Mouse (Mus musculus) midbrain, embryonic 14.5 days (tissue): Measurements from ENCODE around the gene Gm20696. TPM values are rescaled to one million over a fixed set of nuclear protein-coding genes. Genes with fewer than 3 reads are reported as not detected.
A peak's percentile ranks its signal among the peaks of the same experiment; 100 is the strongest.

Experiments
- ATAC-seq: fragments of 200-750 bp; cut with Nextera tagmentation; 2 replicates; pipeline ENCODE4 v1.8.0; 2017; ENCODE audit warnings: moderate number of reproducible peaks, moderate library complexity; ENCODE audit not compliant: low FRiP score, low TSS enrichment
- DNase-seq: peaks from one replicate; pipeline ENCODE4 v3.0.0-alpha.2; 2015
- H3K27ac ChIP-seq: fragments of 300-500 bp; sonication (generic); replicated peaks from 2 replicates; pipeline ENCODE4 v1.5.1; 2014; ENCODE audit warnings: mild to moderate bottlenecking, low read depth, low read length, moderate library complexity
- H3K27me3 ChIP-seq: fragments of 300-500 bp; sonication (generic); 2 replicates; pipeline ENCODE4 v1.6.1; 2014; ENCODE audit warnings: low read length, control low read depth, mixed read lengths; ENCODE audit not compliant: control insufficient read depth, insufficient read depth
- H3K36me3 ChIP-seq: fragments of 300-500 bp; sonication (generic); 2 replicates; pipeline ENCODE4 v1.6.1; 2014; ENCODE audit warnings: low read length, control low read depth; ENCODE audit not compliant: control insufficient read depth, insufficient read depth
- H3K4me1 ChIP-seq: fragments of 300-500 bp; sonication (generic); 2 replicates; pipeline ENCODE4 v1.6.1; 2014; ENCODE audit warnings: mild to moderate bottlenecking, antibody characterized with exemption, low read length, control low read depth; ENCODE audit not compliant: control insufficient read depth, insufficient read depth
- H3K4me2 ChIP-seq: fragments of 300-500 bp; sonication (generic); 2 replicates; pipeline ENCODE4 v1.6.1; 2014; ENCODE audit warnings: mild to moderate bottlenecking, low read length, moderate library complexity
- H3K4me3 ChIP-seq: fragments of 300-500 bp; sonication (generic); replicated peaks from 2 replicates; pipeline ENCODE4 v1.5.1; 2014; ENCODE audit warnings: low read depth, low read length
- H3K9ac ChIP-seq: fragments of 300-500 bp; sonication (generic); replicated peaks from 2 replicates; pipeline ENCODE4 v1.6.1; 2014; ENCODE audit warnings: mild to moderate bottlenecking, low read length, moderate library complexity
- H3K9me3 ChIP-seq: fragments of 300-500 bp; sonication (generic); 2 replicates; pipeline ENCODE4 v1.6.1; 2016; ENCODE audit warnings: low read length, control low read depth, mixed read lengths; ENCODE audit not compliant: control insufficient read depth
- WGBS: fragments of 180-500 bp; shearing (Covaris S2); extraction: QIAGEN DNeasy Blood & Tissue Kit; methylation state at CpG from one replicate; pipeline ENCODE4 v1.1.7; 2014; 5-methylcytosine and 5-hydroxymethylcytosine counted together
- polyA plus RNA-seq: library from polyadenylated mRNA; unstranded; fragments of >200 nt; fragmentation: Nextera tagmentation; extraction: Ambion mirVana; gene quantifications from 2 replicates; pipeline ENCODE4 v1.2.1, GENCODE M21; 2014

The Gm20696 gene
- polyA plus RNA-seq, 1 experiment from 2014 or later: 4.0 TPM

- no peaks in the 10 kb centered on the region for H3K9me3 ChIP-seq
- no peak overlapping the region for H3K4me3 ChIP-seq
- H3K9ac ChIP-seq: no peak overlapping the region
- no peak for DNase-seq
- no peaks in the 10 kb centered on the region for H3K4me1 ChIP-seq
- no peaks in the 10 kb centered on the region for H3K27me3 ChIP-seq
- H3K4me2 ChIP-seq: no peak overlapping the region
- WGBS: 93% methylated on average over 5 of the region's 5 CpGs
- H3K27ac ChIP-seq: no peak overlapping the region
- H3K36me3 ChIP-seq: no peaks in the 10 kb centered on the region
- ATAC-seq: no peak
These were observed 369.1 kb downstream of the Gm20696 start for GRCm38 (mm10) chr6:99297535-99297934.

- DNase-seq: no peak
- Histone ChIP-seq H3K9me3 (no peaks in the 10 kb centered on the region), H3K27me3 (no peaks in the 10 kb centered on the region), H3K36me3 (no peaks in the 10 kb centered on the region), H3K9ac (no peak overlapping the region), H3K4me1 (no peaks in the 10 kb centered on the region), H3K27ac (no peak overlapping the region), H3K4me2 (no peak overlapping the region), H3K4me3 (no peak overlapping the region)
- 87% methylated on average over 8 of the region's 8 CpGs for WGBS
- ATAC-seq: no peak
These were observed 371.1 kb downstream of the Gm20696 start for GRCm38 (mm10) chr6:99295495-99295894.

- H3K27me3 ChIP-seq: no peaks in the 10 kb centered on the region
- ATAC-seq (no peak), DNase-seq (no peak)
- no peak overlapping the region for H3K27ac ChIP-seq
- no peak overlapping the region for H3K4me2 ChIP-seq
- no peak overlapping the region for H3K9ac ChIP-seq
- no peaks in the 10 kb centered on the region for H3K36me3 ChIP-seq
- H3K4me3 ChIP-seq: no peak overlapping the region
- no peaks in the 10 kb centered on the region for H3K9me3 ChIP-seq
- H3K4me1 ChIP-seq: no peaks in the 10 kb centered on the region; the same call in 1 of the 2 replicates
- WGBS: 74% methylated on average over 4 of the region's 4 CpGs
These were observed 377.4 kb downstream of the Gm20696 start for GRCm38 (mm10) chr6:99289220-99289619.

GRCm38 (mm10) chr6:99285026-99285425 is 381.6 kb downstream of the Gm20696 start:
- H3K9ac ChIP-seq: no peak overlapping the region
- ATAC-seq: no peak
- H3K4me2 ChIP-seq: no peak overlapping the region
- 75% methylated on average over 3 of the region's 3 CpGs for WGBS
- no peaks in the 10 kb centered on the region for H3K27me3 ChIP-seq
- DNase-seq: no peak
- H3K9me3 ChIP-seq: no peaks in the 10 kb centered on the region
- peaks cover 10% of the 10 kb centered on the region; the same call in 1 of the 2 replicates for H3K4me1 ChIP-seq
- H3K36me3 ChIP-seq: no peaks in the 10 kb centered on the region
- no peak overlapping the region for H3K27ac ChIP-seq
- no peak overlapping the region for H3K4me3 ChIP-seq

- Histone ChIP-seq H3K27me3 (no peaks in the 10 kb centered on the region), H3K36me3 (no peaks in the 10 kb centered on the region), H3K4me1 (peaks cover 10% of the 10 kb centered on the region; the same call in 1 of the 2 replicates), H3K9ac (no peak overlapping the region), H3K9me3 (no peaks in the 10 kb centered on the region), H3K4me3 (no peak overlapping the region), H3K4me2 (no peak overlapping the region), H3K27ac (no peak overlapping the region)
- DNase-seq (no peak), ATAC-seq (no peak)
- WGBS: 65% methylated on average over 4 of the region's 4 CpGs
These were observed 382.6 kb downstream of the Gm20696 start for GRCm38 (mm10) chr6:99284019-99284418.

GRCm38 (mm10) chr6:99282866-99283657 is 383.5 kb downstream of the Gm20696 start:
- Histone ChIP-seq H3K9ac (no peak overlapping the region), H3K36me3 (no peaks in the 10 kb centered on the region), H3K27ac (no peak overlapping the region), H3K9me3 (no peaks in the 10 kb centered on the region), H3K4me2 (no peak overlapping the region), H3K4me3 (no peak overlapping the region), H3K4me1 (peaks cover 10% of the 10 kb centered on the region; the same call in 1 of the 2 replicates), H3K27me3 (no peaks in the 10 kb centered on the region)
- ATAC-seq (no peak), DNase-seq (peak; percentile 25)
- WGBS: 11% methylated on average over 15 of the region's 15 CpGs

GRCm38 (mm10) chr6:99281433-99281832 is 385.2 kb downstream of the Gm20696 start:
- ATAC-seq (no peak), DNase-seq (no peak)
- Histone ChIP-seq H3K27ac (no peak overlapping the region), H3K9me3 (no peaks in the 10 kb centered on the region), H3K4me3 (no peak overlapping the region), H3K4me2 (no peak overlapping the region), H3K4me1 (peaks cover 10% of the 10 kb centered on the region; the same call in 1 of the 2 replicates), H3K27me3 (no peaks in the 10 kb centered on the region), H3K36me3 (no peaks in the 10 kb centered on the region), H3K9ac (no peak overlapping the region)
- 93% methylated on average over 9 of the region's 9 CpGs for WGBS

- Histone ChIP-seq H3K9me3 (no peaks in the 10 kb centered on the region), H3K36me3 (no peaks in the 10 kb centered on the region), H3K4me2 (no peak overlapping the region), H3K27ac (no peak overlapping the region), H3K4me1 (peaks cover 10% of the 10 kb centered on the region; the same call in 1 of the 2 replicates), H3K4me3 (no peak overlapping the region), H3K9ac (no peak overlapping the region), H3K27me3 (no peaks in the 10 kb centered on the region)
- DNase-seq (no peak), ATAC-seq (no peak)
- 77% methylated on average over 5 of the region's 5 CpGs for WGBS
These were observed 386.0 kb downstream of the Gm20696 start for GRCm38 (mm10) chr6:99280619-99281018.

GRCm38 (mm10) chr6:99277251-99277650 is 389.3 kb downstream of the Gm20696 start:
- no peaks in the 10 kb centered on the region for H3K27me3 ChIP-seq
- DNase-seq: no peak
- WGBS: 89% methylated on average over 1 of the region's 1 CpGs

More at GRCm38 (mm10) chr6:99277251-99277650, 389.3 kb downstream of the Gm20696 start:
- no peaks in the 10 kb centered on the region for H3K4me1 ChIP-seq
- H3K27ac ChIP-seq: no peak overlapping the region
- no peaks in the 10 kb centered on the region for H3K9me3 ChIP-seq
- no peak overlapping the region for H3K4me3 ChIP-seq
- no peak for ATAC-seq
- H3K36me3 ChIP-seq: no peaks in the 10 kb centered on the region
- no peak overlapping the region for H3K4me2 ChIP-seq
- H3K9ac ChIP-seq: no peak overlapping the region
